Mouse (Mus musculus) MEL (cell line): ENCODE data around the gene Slc25a12. TPM values are rescaled to one million over a fixed set of nuclear protein-coding genes. Genes with fewer than 3 reads are reported as not detected.

ENCODE experiments used
- DNase-seq: peaks from one replicate; pipeline ENCODE4 v3.0.0; 2011; ENCODE audit warnings: low read depth, low spot score
- H3K27ac ChIP-seq: 2 replicates; pipeline ENCODE4 v1.5.1; 2012; ENCODE audit warnings: low read depth, mild to moderate bottlenecking, control low read depth, low read length, moderate library complexity; ENCODE audit not compliant: control insufficient read depth
- H3K27me3 ChIP-seq, 2 experiments: fragments of 150-350 bp in 1 of 2; sonication (generic) in 1 of 2; 2 replicates each; pipeline ENCODE4 v1.6.1; 2012; ENCODE audit warnings: low read length in 2 of 2, mild to moderate bottlenecking in 2 of 2, improper control_type of control experiment in 1 of 2, moderate library complexity in 1 of 2; ENCODE audit not compliant: insufficient read depth in 2 of 2, control insufficient read depth in 1 of 2
- H3K36me3 ChIP-seq, 2 experiments: 2 replicates each; pipeline ENCODE4 v1.6.1; 2012 to 2014; ENCODE audit warnings: low read length in 2 of 2, improper control_type of control experiment in 1 of 2, inconsistent platforms in 1 of 2, mild to moderate bottlenecking in 1 of 2; ENCODE audit not compliant: insufficient read depth in 2 of 2, control insufficient read depth in 1 of 2
- H3K4me1 ChIP-seq, 2 experiments: fragments of 150-350 bp in 1 of 2; sonication (generic) in 1 of 2; 2 replicates each; pipeline ENCODE4 v1.6.1; 2012; ENCODE audit warnings: low read length in 2 of 2, improper control_type of control experiment in 1 of 2, mild to moderate bottlenecking in 1 of 2; ENCODE audit not compliant: insufficient read depth in 2 of 2, control insufficient read depth in 1 of 2
- H3K4me3 ChIP-seq, 2 experiments: fragments of 150-350 bp in 1 of 2; sonication (generic) in 1 of 2; 2 replicates each; pipeline ENCODE4 v1.5.1; 2012; ENCODE audit warnings: low read depth in 2 of 2, low read length in 2 of 2, mild to moderate bottlenecking in 2 of 2, moderate library complexity in 2 of 2, control low read depth in 1 of 2, improper control_type of control experiment in 1 of 2; ENCODE audit not compliant: control insufficient read depth in 1 of 2, insufficient read depth in 1 of 2
- H3K79me2 ChIP-seq: 2 replicates; pipeline ENCODE4 v1.6.1; 2012; ENCODE audit warnings: mild to moderate bottlenecking, low read length, moderate library complexity; ENCODE audit not compliant: control insufficient read depth, poor library complexity, insufficient read depth
- H3K9ac ChIP-seq: 2 replicates; pipeline ENCODE4 v1.6.1; 2012; ENCODE audit warnings: low read depth, mild to moderate bottlenecking, control low read depth, low read length, moderate library complexity; ENCODE audit not compliant: control insufficient read depth, poor library complexity, severe bottlenecking
- H3K9me3 ChIP-seq: fragments of 150-350 bp; sonication (generic); replicated peaks from 2 replicates; pipeline ENCODE4 v1.6.1; 2012; ENCODE audit warnings: mild to moderate bottlenecking, low read length, improper control_type of control experiment, moderate library complexity; ENCODE audit not compliant: insufficient read depth
- BHLHE40 ChIP-seq: IDR thresholded peaks from 2 replicates; pipeline ENCODE4 v1.6.1; 2012; ENCODE audit warnings: low read depth, mild to moderate bottlenecking, inconsistent platforms, low read length, improper control_type of control experiment, borderline replicate concordance
- CHD1 ChIP-seq: IDR thresholded peaks from 2 replicates; pipeline ENCODE4 v1.6.1; 2012; ENCODE audit warnings: low read depth, mild to moderate bottlenecking, inconsistent platforms, low read length, improper control_type of control experiment
- CHD2 ChIP-seq: IDR thresholded peaks from 2 replicates; pipeline ENCODE4 v1.6.1; 2011; ENCODE audit warnings: low read length, improper control_type of control experiment
- CTCF ChIP-seq, 3 experiments: IDR thresholded peaks in 2 of 3; conservative IDR thresholded peaks in 1 of 3; 2 replicates each; pipeline ENCODE4 v1.5.1; 2011 to 2012; ENCODE audit warnings: low read length in 3 of 3, low read depth in 2 of 3, mild to moderate bottlenecking in 2 of 3, improper control_type of control experiment in 1 of 3, inconsistent platforms in 1 of 3, mixed read lengths in 1 of 3, moderate library complexity in 1 of 3; ENCODE audit not compliant: control insufficient read depth in 1 of 3, insufficient read depth in 1 of 3, poor library complexity in 1 of 3, severe bottlenecking in 1 of 3
- E2F4 ChIP-seq: IDR thresholded peaks from 2 replicates; pipeline ENCODE4 v1.6.1; 2011; ENCODE audit warnings: low read depth, low read length, improper control_type of control experiment, borderline replicate concordance
- ELF1 ChIP-seq: IDR thresholded peaks from 2 replicates; pipeline ENCODE4 v1.6.1; 2014; ENCODE audit warnings: low read depth, mild to moderate bottlenecking, inconsistent platforms, low read length, improper control_type of control experiment, moderate library complexity
- EP300 ChIP-seq, 2 experiments: IDR thresholded peaks; 2 replicates each; pipeline ENCODE4 v1.6.1; 2011; ENCODE audit warnings: improper control_type of control experiment in 2 of 2, low read length in 2 of 2, low read depth in 1 of 2, mild to moderate bottlenecking in 1 of 2
- ETS1 ChIP-seq: IDR thresholded peaks from 2 replicates; pipeline ENCODE4 v1.6.1; 2012; ENCODE audit warnings: low read depth, mild to moderate bottlenecking, inconsistent platforms, low read length, improper control_type of control experiment, moderate library complexity
- GABPA ChIP-seq: IDR thresholded peaks from 2 replicates; pipeline ENCODE4 v1.6.1; 2012; ENCODE audit warnings: low read depth, mild to moderate bottlenecking, inconsistent platforms, low read length, improper control_type of control experiment, moderate library complexity
- GATA1 ChIP-seq: IDR thresholded peaks from 2 replicates; pipeline ENCODE4 v1.6.1; 2011; ENCODE audit warnings: low read depth, low read length, improper control_type of control experiment
- JUND ChIP-seq: IDR thresholded peaks from 2 replicates; pipeline ENCODE4 v1.6.1; 2011; ENCODE audit warnings: low read depth, mild to moderate bottlenecking, improper control_type of control experiment, low read length
- KAT2A ChIP-seq: conservative IDR thresholded peaks from 2 replicates; pipeline ENCODE4 v1.6.1; 2012; ENCODE audit warnings: low read depth, low read length, improper control_type of control experiment, inconsistent platforms
- MAFK ChIP-seq: IDR thresholded peaks from 2 replicates; pipeline ENCODE4 v1.6.1; 2011; ENCODE audit warnings: low read depth, mild to moderate bottlenecking, low read length, improper control_type of control experiment, borderline replicate concordance
- MAX ChIP-seq: IDR thresholded peaks from 2 replicates; pipeline ENCODE4 v1.6.1; 2011; ENCODE audit warnings: low read length, improper control_type of control experiment
- MAZ ChIP-seq: IDR thresholded peaks from 2 replicates; pipeline ENCODE4 v1.6.1; 2012; ENCODE audit warnings: low read depth, mild to moderate bottlenecking, inconsistent platforms, low read length, improper control_type of control experiment
- MEF2A ChIP-seq: IDR thresholded peaks from 2 replicates; pipeline ENCODE4 v1.6.1; 2014; ENCODE audit warnings: low read depth, mild to moderate bottlenecking, inconsistent platforms, low read length, improper control_type of control experiment; ENCODE audit not compliant: poor library complexity, insufficient replicate concordance, severe bottlenecking; ENCODE audit errors: extremely low read depth
- MXI1 ChIP-seq: IDR thresholded peaks from 2 replicates; pipeline ENCODE4 v1.6.1; 2011; ENCODE audit warnings: mild to moderate bottlenecking, low read depth, low read length, improper control_type of control experiment
- MYB ChIP-seq: IDR thresholded peaks from 2 replicates; pipeline ENCODE4 v1.6.1; 2011; ENCODE audit warnings: mild to moderate bottlenecking, low read depth, low read length, improper control_type of control experiment
- MYC ChIP-seq: IDR thresholded peaks from 2 replicates; pipeline ENCODE4 v1.6.1; 2011; ENCODE audit warnings: low read depth, mild to moderate bottlenecking, low read length, improper control_type of control experiment, moderate library complexity
- NELFE ChIP-seq: IDR thresholded peaks from 2 replicates; pipeline ENCODE4 v1.6.1; 2011; ENCODE audit warnings: low read depth, low read length, improper control_type of control experiment
- NRF1 ChIP-seq: IDR thresholded peaks from 2 replicates; pipeline ENCODE4 v1.6.1; 2014; ENCODE audit warnings: low read depth, mild to moderate bottlenecking, inconsistent platforms, low read length, improper control_type of control experiment, moderate library complexity; ENCODE audit not compliant: poor library complexity, insufficient read depth, severe bottlenecking
- POLR2A ChIP-seq, 2 experiments: IDR thresholded peaks; 2 replicates each; pipeline ENCODE4 v1.6.1; 2011 to 2012; ENCODE audit warnings: low read length in 2 of 2, mild to moderate bottlenecking in 2 of 2, control low read depth in 1 of 2, improper control_type of control experiment in 1 of 2, low read depth in 1 of 2, moderate library complexity in 1 of 2; ENCODE audit not compliant: control insufficient read depth in 1 of 2, insufficient read depth in 1 of 2, poor library complexity in 1 of 2
- POLR2AphosphoS2 ChIP-seq: IDR thresholded peaks from 2 replicates; pipeline ENCODE4 v1.6.1; 2011; ENCODE audit warnings: low read length, improper control_type of control experiment
- POLR2AphosphoS5 ChIP-seq: IDR thresholded peaks from 2 replicates; pipeline ENCODE4 v1.6.1; 2012; ENCODE audit warnings: low read depth, borderline replicate concordance, mild to moderate bottlenecking, inconsistent platforms, low read length, moderate library complexity, mixed read lengths
- RAD21 ChIP-seq: IDR thresholded peaks from 2 replicates; pipeline ENCODE4 v1.6.1; 2011; ENCODE audit warnings: mild to moderate bottlenecking, low read depth, low read length, improper control_type of control experiment
- RCOR1 ChIP-seq: IDR thresholded peaks from 2 replicates; pipeline ENCODE4 v1.6.1; 2012; ENCODE audit warnings: low read depth, mild to moderate bottlenecking, inconsistent platforms, low read length, improper control_type of control experiment
- SMC3 ChIP-seq: IDR thresholded peaks from 2 replicates; pipeline ENCODE4 v1.6.1; 2011; ENCODE audit warnings: low read depth, low read length, improper control_type of control experiment
- TAL1 ChIP-seq: IDR thresholded peaks from 2 replicates; pipeline ENCODE4 v1.6.1; 2012; ENCODE audit warnings: mild to moderate bottlenecking, inconsistent platforms, low read length, moderate library complexity, mixed read lengths
- TBP ChIP-seq: IDR thresholded peaks from 2 replicates; pipeline ENCODE4 v1.8.0; 2011; ENCODE audit warnings: low read depth, low read length, improper control_type of control experiment
- TCF12 ChIP-seq: IDR thresholded peaks from 2 replicates; pipeline ENCODE4 v1.6.1; 2014; ENCODE audit warnings: low read depth, mild to moderate bottlenecking, inconsistent platforms, low read length, improper control_type of control experiment, moderate library complexity
- UBTF ChIP-seq: IDR thresholded peaks from 2 replicates; pipeline ENCODE4 v1.6.1; 2012; ENCODE audit warnings: low read depth, mild to moderate bottlenecking, inconsistent platforms, low read length, improper control_type of control experiment, moderate library complexity, borderline replicate concordance; ENCODE audit not compliant: insufficient read depth
- USF1 ChIP-seq: IDR thresholded peaks from 2 replicates; pipeline ENCODE4 v1.6.1; 2014; ENCODE audit warnings: low read depth, mild to moderate bottlenecking, inconsistent platforms, low read length, improper control_type of control experiment, moderate library complexity
- USF2 ChIP-seq, 2 experiments: IDR thresholded peaks; 2 replicates each; pipeline ENCODE4 v1.6.1; 2011 to 2012; ENCODE audit warnings: improper control_type of control experiment in 2 of 2, low read length in 2 of 2, borderline replicate concordance in 1 of 2, inconsistent platforms in 1 of 2, low read depth in 1 of 2, mild to moderate bottlenecking in 1 of 2; ENCODE audit not compliant: insufficient read depth in 1 of 2
- ZC3H11A ChIP-seq: IDR thresholded peaks from 2 replicates; pipeline ENCODE4 v1.6.1; 2012; ENCODE audit warnings: low read depth, mild to moderate bottlenecking, inconsistent platforms, low read length, improper control_type of control experiment
- ZKSCAN1 ChIP-seq: IDR thresholded peaks from 2 replicates; pipeline ENCODE4 v1.6.1; 2012; ENCODE audit warnings: low read depth, mild to moderate bottlenecking, inconsistent platforms, low read length, improper control_type of control experiment, moderate library complexity
- ZMIZ1 ChIP-seq: IDR thresholded peaks from 2 replicates; pipeline ENCODE4 v1.6.1; 2012; ENCODE audit warnings: low read depth, mild to moderate bottlenecking, inconsistent platforms, low read length, improper control_type of control experiment, moderate library complexity
- ZNF384 ChIP-seq: IDR thresholded peaks from 2 replicates; pipeline ENCODE4 v1.6.1; 2012; ENCODE audit warnings: low read depth, mild to moderate bottlenecking, inconsistent platforms, low read length, improper control_type of control experiment
- polyA plus RNA-seq, 2 experiments: library from polyadenylated mRNA; stranded (reverse) in 1 of 2; unstranded in 1 of 2; fragments of >175 nt in 1 of 2; fragments of >200 nt in 1 of 2; gene quantifications; 2 replicates each; pipeline versions ENCODE4 v1.2.1 to v1.2.4; 2012; ENCODE audit warnings: low replicate concordance in 2 of 2, low read depth in 1 of 2; ENCODE audit not compliant: insufficient read length in 2 of 2, insufficient read depth in 1 of 2, missing spikeins in 1 of 2
- total RNA-seq: library from RNA; depleted of rRNA; stranded (reverse); fragments of 300-350 nt; gene quantifications from 2 replicates; pipeline ENCODE4 v1.2.3, GENCODE M21; 2012

Slc25a12 gene
- total and polyA plus RNA-seq, 3 experiments: 63.2 to 98.6 TPM; not detected in 1

GRCm38 (mm10) chr2:71366618-71367124, 878 bp downstream of the Slc25a12 start:
- Histone ChIP-seq H3K4me1 (peaks cover 3% of the 10 kb centered on the region in 2 experiments; a peak in 2 of 4 replicates), H3K36me3 (peaks cover 0 to 8% of the 10 kb centered on the region in 2 experiments; a peak in 2 of 4 replicates), H3K79me2 (no peaks in the 10 kb centered on the region), H3K4me3 (peak overlapping the region; percentile 64 to 90), H3K9ac (peak overlapping the region; percentile 78), H3K27ac (peak overlapping the region; percentile 68), H3K9me3 (no peaks in the 10 kb centered on the region), H3K27me3 (no peaks in the 10 kb centered on the region)
- DNase-seq: peak; percentile 68
- TF ChIP-seq MAZ (peak; percentile 14; the same call in 1 of the 2 replicates), MEF2A (no peak), NELFE (no peak), ETS1 (peak; percentile 74; the same call in 1 of the 2 replicates), UBTF (0 out of 2 replicates have a peak, but pooled peaks have one; percentile 1), MXI1 (no peak), POLR2AphosphoS2 (no peak), JUND (no peak), KAT2A (no peak), USF1 (no peak), ZMIZ1 (no peak), TCF12 (no peak), TBP (0 out of 2 replicates have a peak, but pooled peaks have one; percentile 23), RCOR1 (no peak; the same call in 1 of the 2 replicates), ELF1 (peak; percentile 42; the same call in 1 of the 2 replicates), GATA1 (peak; percentile 65), ZNF384 (no peak), CHD1 (no peak), EP300 (IDR thresholded peaks at IDR 0.05; ENCODE audit: low read depth in 1 of 2, low read length in 2 of 2) (peak; percentile 35 to 73; a peak in 3 of 4 replicates), RAD21 (no peak), MAFK (no peak; the same call in 1 of the 2 replicates), POLR2A (IDR thresholded peaks at IDR 0.05; ENCODE audit: control insufficient read depth in 1 of 2, insufficient read depth in 1 of 2, low read depth in 1 of 2, low read length in 2 of 2, poor library complexity in 1 of 2) (no peak), POLR2AphosphoS5 (no peak), ZKSCAN1 (no peak), GABPA (no peak), MYB (no peak), TAL1 (no peak), NRF1 (no peak), USF2 (IDR thresholded peaks at IDR 0.05; ENCODE audit: borderline replicate concordance in 1 of 2, insufficient read depth in 1 of 2, low read depth in 1 of 2, low read length in 2 of 2) (no peak), MAX (peak; percentile 51; the same call in 1 of the 2 replicates), BHLHE40 (no peak), MYC (no peak), SMC3 (no peak), E2F4 (no peak), CTCF (IDR thresholded peaks at IDR 0.05 in 2 of 3, conservative IDR thresholded peaks at IDR 0.05 in 1 of 3; ENCODE audit: control insufficient read depth in 1 of 3, insufficient read depth in 1 of 3, low read depth in 2 of 3, low read length in 3 of 3, poor library complexity in 1 of 3, severe bottlenecking in 1 of 3) (no peak), ZC3H11A (no peak), CHD2 (no peak)
